Mouse (Mus musculus) thymus, postnatal 14 days (tissue): ENCODE measurements around the gene Prkcq.

Experiments
- DNase-seq: peaks from one replicate; pipeline ENCODE4 v3.0.0; 2021

Gene Prkcq

GRCm38 (mm10) chr2:11224808-11225484 is 53.0 kb downstream of the Prkcq start:
- no peak for DNase-seq

- no peak for DNase-seq
These were observed 53.6 kb downstream of the Prkcq start for GRCm38 (mm10) chr2:11225485-11225876.

DNA sequence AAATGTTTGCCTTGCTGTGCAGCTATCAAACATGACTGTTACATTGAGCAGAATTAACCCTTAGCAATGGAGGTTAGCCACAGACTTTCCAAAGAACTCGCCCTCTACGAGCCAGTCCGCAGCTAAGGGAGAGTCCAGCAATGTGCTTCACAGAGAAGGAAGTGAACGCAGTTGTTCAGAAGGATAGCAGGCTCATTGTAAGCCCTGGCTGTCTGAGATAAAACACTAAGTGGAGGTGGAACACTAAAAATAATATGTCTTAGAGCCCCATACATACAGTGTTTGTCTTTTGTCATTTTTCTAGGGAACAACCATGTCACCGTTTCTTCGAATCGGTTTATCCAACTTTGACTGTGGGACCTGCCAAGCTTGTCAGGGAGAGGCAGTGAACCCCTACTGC is 54.6 kb downstream of the Prkcq start:
- DNase-seq: no peak

GRCm38 (mm10) chr2:11229126-11229525 is 57.2 kb downstream of the Prkcq start:
- DNase-seq: no peak

DNA sequence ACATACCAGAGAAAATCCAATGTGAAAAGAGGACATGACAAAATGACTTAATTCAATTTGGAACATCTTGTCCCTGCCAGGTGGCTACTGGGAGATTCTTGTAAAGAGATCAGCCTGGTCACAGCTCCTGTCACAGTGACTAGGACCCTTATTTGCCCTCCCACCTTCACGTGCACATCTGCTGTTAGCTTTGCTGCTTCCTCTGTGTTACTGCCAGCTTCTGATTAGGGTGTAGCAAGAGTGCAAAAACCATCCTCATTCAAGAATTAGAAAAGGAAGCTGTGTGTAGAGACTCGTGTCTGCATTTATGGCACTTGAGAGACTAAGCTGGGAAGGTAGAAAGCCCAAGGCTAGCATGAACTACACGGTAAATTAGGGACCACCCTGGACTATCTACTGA is 59.2 kb downstream of the Prkcq start:
- DNase-seq: no peak

GRCm38 (mm10) chr2:11231988-11232387 is 60.1 kb downstream of the Prkcq start:
- DNase-seq: no peak

- no peak for DNase-seq
These were observed 66.3 kb downstream of the Prkcq start for GRCm38 (mm10) chr2:11238254-11238653.

DNA sequence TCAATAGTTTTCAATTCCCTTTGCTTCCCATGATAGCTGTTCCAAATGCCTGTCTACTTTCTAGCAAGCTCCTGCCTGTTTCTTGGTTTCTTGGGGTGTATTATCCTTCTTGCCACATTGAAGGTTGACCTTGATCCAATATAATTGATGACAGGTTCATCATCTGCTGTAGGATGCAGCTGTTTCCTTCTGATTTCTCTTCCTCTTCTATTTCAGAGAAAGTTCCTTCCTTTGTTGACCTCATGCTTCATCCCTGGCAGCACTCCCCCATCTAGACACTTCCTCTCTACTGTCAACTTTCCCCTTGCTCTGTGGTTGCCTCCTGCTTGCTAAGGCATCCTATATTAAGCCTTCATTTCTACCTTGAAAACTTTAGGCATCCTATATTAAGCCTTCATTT is 67.6 kb downstream of the Prkcq start:
- no peak for DNase-seq

DNA sequence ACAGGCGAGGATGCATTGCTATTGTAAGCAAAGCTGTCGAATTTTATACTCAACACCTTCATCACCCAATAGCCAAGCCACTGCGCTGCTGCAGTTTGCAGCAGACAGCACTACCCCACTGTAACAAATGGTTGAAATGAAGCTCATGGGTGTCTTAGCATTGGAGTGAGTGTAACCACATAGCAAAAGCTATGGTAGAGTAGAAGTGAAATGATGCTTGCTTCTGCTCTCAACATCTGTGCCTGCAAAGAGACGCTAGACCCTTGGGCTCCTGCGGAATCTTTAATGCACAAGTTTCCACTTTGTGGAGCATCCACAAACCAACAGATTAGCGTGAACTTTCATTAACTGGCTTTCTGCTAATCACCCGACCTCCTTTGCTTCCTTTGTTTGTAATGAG is 74.0 kb downstream of the Prkcq start:
- DNase-seq: no peak

- DNase-seq: peak; percentile 71
These were observed 82.0 kb downstream of the Prkcq start for GRCm38 (mm10) chr2:11253945-11254344.

GRCm38 (mm10) chr2:11254446-11254845 is 82.5 kb downstream of the Prkcq start:
- DNase-seq: peak; percentile 20

DNA sequence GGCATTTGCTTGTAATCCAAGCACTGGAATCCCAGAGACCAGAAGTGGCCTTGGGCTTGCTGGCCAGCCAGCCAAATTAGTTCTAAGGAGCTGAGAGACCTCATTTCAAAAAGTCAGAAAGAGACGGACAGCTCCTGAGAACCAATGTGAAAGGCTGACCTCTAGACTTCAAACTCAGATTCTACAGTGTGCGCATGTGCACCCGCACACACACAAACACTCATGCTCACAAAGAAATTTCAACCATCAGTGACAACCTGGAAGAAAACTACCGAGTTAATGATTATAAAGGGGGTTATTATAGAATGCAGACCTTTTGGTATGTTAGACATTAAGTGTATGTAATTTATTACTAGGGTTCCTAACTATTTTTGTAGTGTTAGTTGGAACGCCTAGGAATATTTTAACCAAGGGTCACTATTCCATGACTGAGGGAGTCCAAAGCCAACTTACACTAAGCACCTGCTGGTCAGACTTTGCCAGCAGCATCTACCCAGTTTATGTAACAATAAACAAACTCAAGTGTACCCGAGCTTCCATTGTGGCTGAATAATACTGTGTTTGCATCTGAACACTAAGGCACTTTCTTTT is 85.4 kb downstream of the Prkcq start:
- no peak for DNase-seq

DNA sequence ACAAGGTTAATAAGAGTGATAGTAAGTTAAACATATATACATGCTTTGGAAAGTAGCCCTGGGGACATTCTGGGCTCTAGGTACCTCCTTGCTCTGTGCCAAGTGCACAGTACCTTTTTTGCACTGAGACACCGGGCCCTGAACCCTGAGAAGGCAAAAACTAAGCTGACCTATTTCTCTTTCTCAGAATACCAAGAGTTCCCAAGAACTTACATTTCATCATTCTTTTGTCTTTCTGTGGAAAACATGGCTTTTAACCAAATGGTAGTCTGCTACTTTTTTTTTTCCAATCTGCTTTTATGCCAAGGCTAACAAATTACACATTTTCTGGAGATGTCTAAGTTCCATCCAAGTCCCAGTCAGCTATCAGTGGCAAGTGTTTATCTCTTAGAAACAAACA is 86.3 kb downstream of the Prkcq start:
- no peak for DNase-seq

GRCm38 (mm10) chr2:11259361-11259760 is 87.5 kb downstream of the Prkcq start:
- DNase-seq: peak; percentile 20

DNA sequence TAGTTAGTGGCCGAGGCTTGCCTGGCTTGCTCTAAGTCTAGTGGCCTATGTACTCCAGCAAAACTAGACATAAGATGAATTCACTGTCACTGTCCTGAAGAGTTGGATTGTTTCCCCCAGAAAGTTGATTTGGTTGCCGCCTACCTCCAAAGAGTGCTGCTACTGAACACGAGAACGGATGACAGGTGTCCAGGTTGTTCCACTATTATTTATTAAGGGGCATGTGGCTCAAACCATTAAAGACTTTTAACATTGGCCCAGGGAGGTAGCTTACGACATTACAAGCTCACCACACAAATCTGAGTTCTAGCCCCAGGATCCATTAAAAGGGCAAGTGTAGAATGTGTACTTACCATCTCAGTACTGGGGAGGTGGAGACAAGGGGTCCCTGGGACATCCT is 92.9 kb downstream of the Prkcq start:
- no peak for DNase-seq

DNA sequence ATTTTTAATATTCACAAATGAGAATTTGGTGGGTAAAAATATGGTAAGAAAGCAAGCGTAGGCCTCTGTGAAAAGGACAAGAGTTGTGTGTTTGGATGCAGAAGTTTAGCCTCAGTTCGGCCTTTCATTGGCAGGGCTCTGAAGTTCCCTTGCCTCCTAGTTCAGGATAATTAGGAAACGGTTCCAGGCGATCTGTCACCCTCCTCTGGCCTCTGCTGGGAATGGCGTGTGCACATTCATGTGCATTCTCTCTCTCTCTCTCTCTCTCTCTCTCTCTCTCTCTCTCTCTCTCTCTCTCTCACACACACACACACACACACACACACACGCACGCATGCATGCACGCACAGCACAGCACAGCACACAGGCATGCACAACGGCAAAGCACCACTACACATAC is 93.5 kb downstream of the Prkcq start:
- DNase-seq: no peak

- DNase-seq: peak; percentile 79
These were observed 94.4 kb downstream of the Prkcq start for GRCm38 (mm10) chr2:11266294-11266693.

DNA sequence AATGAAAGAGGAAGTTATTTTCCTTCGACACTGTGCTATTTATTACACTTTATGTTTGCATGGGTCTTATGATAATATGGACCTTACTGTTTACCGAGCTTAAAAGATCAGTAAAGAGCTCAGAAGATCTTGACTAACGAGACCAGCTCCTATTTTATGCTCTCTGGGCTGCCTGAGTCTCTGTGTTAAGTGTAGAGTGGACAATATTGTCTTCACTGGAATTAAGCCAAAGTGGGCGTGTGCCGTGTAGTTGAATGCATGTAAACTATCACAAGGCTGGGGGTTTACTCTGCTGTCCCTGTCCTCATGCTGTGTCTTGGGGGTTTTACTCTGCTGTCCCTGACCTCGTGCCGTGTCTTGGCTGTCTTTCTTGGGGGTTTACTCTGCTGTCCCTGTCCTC is 107.1 kb downstream of the Prkcq start:
- DNase-seq: no peak

- DNase-seq: no peak
These were observed 108.3 kb downstream of the Prkcq start for GRCm38 (mm10) chr2:11280247-11280646.

GRCm38 (mm10) chr2:11287834-11288530 is 116.1 kb downstream of the Prkcq start:
- no peak for DNase-seq

GRCm38 (mm10) chr2:11288531-11288846 is 116.6 kb downstream of the Prkcq start:
- DNase-seq: peak; percentile 88

DNA sequence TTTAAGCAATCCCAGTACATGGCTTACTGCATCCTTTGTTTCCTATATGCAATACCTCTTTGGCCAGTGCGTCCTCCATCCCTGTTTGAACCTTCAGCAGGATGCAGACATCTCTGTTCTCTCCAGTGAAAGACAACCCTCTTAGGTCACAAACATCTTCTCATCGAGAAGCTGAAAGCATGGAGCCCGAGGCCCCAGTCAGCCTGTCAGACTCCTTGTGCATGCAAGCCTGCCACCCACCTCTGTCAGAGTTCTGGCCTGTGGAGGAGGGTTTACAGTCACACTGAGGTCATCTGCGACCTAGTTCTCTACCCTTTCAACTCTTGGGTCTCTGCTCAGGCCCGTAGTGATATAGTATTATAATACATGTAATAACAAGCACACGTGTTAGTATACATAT is 119.0 kb downstream of the Prkcq start:
- DNase-seq: no peak

- no peak for DNase-seq
These were observed 119.9 kb downstream of the Prkcq start for GRCm38 (mm10) chr2:11291570-11292405.

DNA sequence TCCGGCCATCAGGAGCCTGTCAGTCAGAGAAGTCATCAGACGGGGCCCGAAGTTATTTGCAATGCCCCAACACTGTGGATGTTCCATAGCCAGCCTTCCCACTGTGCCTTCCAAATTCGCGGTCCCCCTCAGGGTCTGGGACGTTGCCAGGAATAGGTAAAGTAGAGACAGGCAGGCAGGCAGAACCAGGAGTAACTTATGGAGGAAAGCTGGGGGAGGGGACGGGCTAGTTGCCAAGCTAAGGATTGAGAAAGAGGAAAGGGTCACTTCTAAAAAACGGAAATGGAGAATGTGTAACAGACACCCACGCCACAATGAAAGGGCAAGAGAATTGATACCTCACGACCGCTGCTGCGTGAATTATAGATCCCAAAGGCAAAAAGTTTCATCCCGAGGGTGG is 121.2 kb downstream of the Prkcq start:
- no peak for DNase-seq
